Mouse (Mus musculus) bone marrow macrophage, adult 2 months (primary cell): ENCODE data around the gene Btla. TPM values are rescaled to one million over a fixed set of nuclear protein-coding genes. Genes with fewer than 3 reads are reported as not detected.

Experiments
- H3K27ac ChIP-seq: 2 replicates; pipeline ENCODE4 v1.5.1; 2012; ENCODE audit warnings: low read depth, low read length; ENCODE audit not compliant: insufficient read depth
- H3K4me1 ChIP-seq: 2 replicates; pipeline ENCODE4 v1.6.1; 2012; ENCODE audit warnings: low read length; ENCODE audit not compliant: control insufficient read depth, insufficient read depth
- H3K4me3 ChIP-seq: 2 replicates; pipeline ENCODE4 v1.5.1; 2012; ENCODE audit warnings: mild to moderate bottlenecking, low read length, moderate library complexity; ENCODE audit not compliant: insufficient read depth
- CTCF ChIP-seq: IDR thresholded peaks from 2 replicates; pipeline ENCODE4 v1.5.1; 2012; ENCODE audit warnings: low read depth, mild to moderate bottlenecking, low read length, moderate library complexity
- POLR2A ChIP-seq: IDR thresholded peaks from 2 replicates; pipeline ENCODE4 v1.6.1; 2012; ENCODE audit warnings: mild to moderate bottlenecking, low read depth, low read length, borderline replicate concordance
- polyA plus RNA-seq: library from polyadenylated mRNA; stranded (reverse); fragments of >200 nt; gene quantifications from 2 replicates; pipeline ENCODE4 v1.2.4, GENCODE M21; 2012; ENCODE audit not compliant: missing spikeins, insufficient read depth, insufficient read length

Gene Btla
- not detected in 2 replicates for polyA plus RNA-seq

DNA sequence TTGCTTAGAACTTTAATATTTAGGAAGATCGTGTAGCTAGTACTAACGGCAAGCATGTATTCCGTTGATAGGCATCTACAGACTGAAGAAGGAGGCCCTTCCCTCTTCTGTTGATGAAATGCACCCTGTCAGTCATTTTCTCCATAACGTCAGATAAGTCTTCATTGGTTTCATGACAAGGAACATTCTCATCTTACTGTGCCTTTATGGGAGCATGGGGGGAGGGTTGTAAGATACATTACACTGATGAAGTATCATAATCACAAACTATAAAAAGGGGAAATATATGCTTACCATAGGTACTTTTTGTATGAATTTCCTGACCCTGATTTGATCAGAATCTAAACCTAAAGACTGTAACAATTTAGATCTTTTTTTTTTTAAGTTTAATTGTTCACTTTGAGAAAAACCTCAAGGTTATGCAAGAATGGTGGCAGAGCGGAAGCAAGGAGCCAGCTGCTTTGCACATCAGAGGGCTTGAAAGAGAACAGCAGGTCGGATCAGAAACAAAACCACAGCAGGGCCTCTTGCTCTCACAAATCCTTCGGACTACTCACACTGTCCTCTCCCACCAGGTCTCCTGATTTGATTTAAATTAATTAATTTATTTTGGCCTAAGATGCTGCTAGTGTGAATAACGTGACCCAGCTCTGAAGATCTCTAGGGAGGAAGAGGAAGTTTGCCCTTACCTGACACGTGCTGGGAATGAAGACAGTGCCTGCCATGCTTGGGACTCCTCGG lies at the start of gene Btla:
Gene Btla, plus strand, starts transcription at position 668 of the 741 bp plus-strand sequence.
- no peaks in the 10 kb centered on the region for H3K4me1 ChIP-seq
- no peak within 1 kb of the TSS for H3K4me3 ChIP-seq
- H3K27ac ChIP-seq = no peak within 1 kb of the TSS
- TF ChIP-seq POLR2A (no peak), CTCF (no peak)

DNA sequence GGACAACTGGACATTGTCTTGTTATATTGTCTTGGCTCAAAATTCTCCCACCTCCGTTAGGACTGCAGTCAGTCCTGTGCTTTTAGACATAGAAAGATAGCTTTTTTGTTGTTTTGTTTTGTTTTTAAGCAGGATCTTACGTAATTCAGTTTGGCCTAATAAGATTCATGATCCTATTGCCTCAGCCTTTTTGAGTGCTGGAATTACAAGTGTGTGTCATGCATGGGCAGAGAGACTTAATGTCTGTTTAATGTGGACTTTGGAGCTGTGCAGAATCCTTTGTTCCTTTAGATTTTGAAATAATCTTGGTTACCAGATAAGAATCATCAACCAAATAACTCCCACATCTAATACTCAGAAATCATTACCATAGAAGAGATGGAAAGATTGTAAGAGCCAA lies 45.6 kb upstream of the Btla start:
- Histone ChIP-seq H3K4me3 (no peak overlapping the region), H3K27ac (no peak overlapping the region), H3K4me1 (peaks cover 13% of the 10 kb centered on the region)
- TF ChIP-seq CTCF (no peak), POLR2A (no peak)

DNA sequence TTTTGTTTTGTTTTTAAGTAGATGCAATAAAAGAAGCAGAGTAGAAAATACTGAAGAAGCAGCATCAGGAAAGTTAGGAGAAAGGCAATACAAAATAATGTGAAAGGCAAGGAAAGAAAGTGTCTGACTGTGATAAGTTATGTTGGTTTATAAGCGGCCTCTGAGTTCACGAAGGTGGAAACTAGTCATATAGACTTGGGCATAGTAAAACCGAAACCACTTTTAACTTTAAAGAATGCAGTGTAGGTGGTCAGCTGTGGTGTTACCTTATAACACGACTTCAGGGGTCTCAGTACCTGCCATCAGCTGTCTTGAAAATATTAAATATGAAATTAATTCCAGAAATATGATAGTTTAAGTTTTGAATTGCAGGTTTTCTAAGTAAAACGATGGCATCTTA lies 42.3 kb upstream of the Btla start:
- Histone ChIP-seq H3K4me1 (peaks cover 3% of the 10 kb centered on the region; the same call in 1 of the 2 replicates), H3K4me3 (no peak overlapping the region), H3K27ac (no peak overlapping the region)
- TF ChIP-seq POLR2A (no peak), CTCF (no peak)

DNA sequence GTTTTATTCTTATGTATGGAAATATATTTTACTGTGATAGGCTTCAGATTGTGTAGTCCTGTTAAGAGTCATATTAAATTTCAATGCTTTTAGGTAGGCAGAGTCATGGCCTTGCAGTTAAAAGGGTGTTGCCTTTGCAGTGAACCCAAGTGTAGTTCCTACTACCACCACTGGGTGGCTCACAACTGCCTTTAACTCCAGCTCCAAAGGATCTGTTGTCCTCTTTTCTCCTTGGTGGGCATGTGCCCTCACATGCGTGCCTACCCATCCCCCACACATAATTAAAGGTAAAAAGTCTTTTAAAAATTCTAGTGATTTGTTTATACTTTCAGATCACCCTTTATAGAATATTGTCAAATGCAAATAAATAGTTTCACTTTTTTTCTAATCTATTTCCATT lies 31.5 kb upstream of the Btla start:
- H3K4me1 ChIP-seq = no peaks in the 10 kb centered on the region

DNA sequence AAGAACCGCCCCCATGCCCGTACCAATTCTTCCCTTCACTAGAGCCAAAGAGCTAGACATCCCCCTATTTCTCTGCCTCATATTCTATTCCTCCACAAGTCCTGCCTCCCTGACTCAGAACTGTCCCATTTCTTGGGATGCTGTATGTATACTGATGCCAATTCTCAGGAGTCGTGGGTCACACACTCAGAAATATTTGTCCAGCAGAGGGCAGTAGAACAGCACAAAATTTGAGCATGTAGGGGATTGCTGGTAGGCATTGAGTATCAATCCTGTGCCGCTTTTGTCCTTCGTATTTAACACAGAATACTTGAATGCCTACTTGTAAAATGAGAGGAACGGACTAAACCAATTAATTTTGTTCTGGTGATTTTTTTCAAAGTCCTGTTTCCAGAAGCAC lies 27.3 kb upstream of the Btla start:
- Histone ChIP-seq H3K27ac (no peak overlapping the region), H3K4me1 (no peaks in the 10 kb centered on the region), H3K4me3 (no peak overlapping the region)
- TF ChIP-seq POLR2A = no peak
- no peak for TF ChIP-seq CTCF

More for the DNA sequence above, 31.5 kb upstream of the Btla start:
- Histone ChIP-seq H3K4me3 (no peak overlapping the region), H3K27ac (no peak overlapping the region)
- TF ChIP-seq CTCF (peak; percentile 52; the same call in 1 of the 2 replicates), POLR2A (no peak)

DNA sequence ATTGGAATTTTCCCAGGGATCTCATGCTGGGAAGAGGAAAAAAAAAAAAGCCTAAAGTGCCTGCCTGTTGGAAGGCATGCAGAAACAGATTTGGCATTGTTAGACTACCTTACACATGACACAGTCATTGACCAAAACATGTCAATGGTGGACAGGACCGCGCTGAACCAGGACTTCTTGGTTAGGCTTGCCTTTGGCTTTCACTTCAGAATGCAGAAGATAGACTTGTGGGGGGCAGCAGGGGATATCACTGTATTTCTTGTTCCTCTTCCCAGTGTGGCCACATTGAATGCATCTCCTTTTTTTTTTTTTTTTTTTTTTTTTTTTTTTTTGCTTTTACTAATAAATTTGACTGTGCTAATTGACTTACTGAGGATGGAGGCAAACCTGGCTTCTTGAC lies 22.7 kb upstream of the Btla start:
- TF ChIP-seq CTCF (no peak), POLR2A (no peak)
- no peaks in the 10 kb centered on the region for H3K4me1 ChIP-seq
- no peak overlapping the region for H3K4me3 ChIP-seq
- no peak overlapping the region for H3K27ac ChIP-seq

DNA sequence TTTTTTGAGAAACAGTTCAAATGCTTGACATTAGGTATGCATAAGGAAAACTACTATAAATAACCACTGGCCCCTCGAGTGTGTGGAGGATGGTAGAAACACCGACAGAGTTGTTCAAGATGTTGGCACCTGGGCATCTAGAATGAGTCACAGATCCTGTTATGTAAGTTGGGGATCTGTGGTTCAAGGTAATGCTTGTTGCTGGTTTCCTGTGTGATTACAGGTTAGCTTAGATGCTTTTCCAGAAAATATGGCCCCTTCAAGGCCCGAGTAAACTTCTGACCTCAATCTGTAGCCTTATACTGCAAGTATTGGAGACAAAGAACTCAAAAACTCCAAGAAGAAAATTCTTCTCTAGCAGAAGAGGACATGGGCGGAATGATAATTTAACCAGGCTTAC lies 19.7 kb upstream of the Btla start:
- H3K4me3 ChIP-seq = no peak overlapping the region
- no peaks in the 10 kb centered on the region for H3K4me1 ChIP-seq
- H3K27ac ChIP-seq = no peak overlapping the region
- no peak for TF ChIP-seq POLR2A
- TF ChIP-seq CTCF = no peak

DNA sequence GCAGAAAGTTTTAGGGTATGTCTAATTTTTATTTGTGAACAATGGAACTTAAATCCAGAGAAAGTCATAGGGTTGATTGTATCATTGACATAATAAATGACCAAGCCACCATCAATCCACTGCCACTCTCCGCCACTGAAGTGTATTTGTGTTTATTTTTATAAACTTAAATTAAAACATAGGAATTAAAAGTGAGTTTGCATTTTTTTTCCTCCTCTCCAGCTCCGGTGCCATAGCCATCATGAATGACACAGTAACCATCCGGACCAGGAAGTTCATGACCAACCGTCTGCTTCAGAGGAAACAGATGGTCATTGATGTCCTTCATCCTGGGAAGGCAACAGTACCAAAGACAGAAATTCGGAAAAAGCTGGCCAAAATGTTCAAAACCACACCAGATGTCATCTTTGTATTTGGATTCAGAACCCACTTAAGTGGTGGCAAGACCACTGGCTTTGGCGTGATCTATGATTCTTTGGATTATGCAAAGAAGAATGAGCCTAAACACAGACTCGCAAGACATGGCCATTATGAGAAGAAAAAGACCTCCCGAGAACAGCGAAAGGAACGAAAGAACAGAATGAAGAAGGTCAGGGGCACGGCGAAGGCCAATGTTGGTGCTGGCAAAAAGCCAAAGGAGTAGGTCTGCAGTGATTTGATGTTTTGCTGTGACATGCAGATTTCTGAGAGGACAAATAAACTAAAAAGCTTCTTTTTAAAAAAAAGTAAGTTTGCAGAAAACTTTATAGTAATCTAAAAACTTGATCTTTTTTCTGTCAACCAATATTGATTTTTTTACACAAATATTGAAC lies 19.1 kb upstream of the Btla start:
- Histone ChIP-seq H3K4me1 (no peaks in the 10 kb centered on the region), H3K4me3 (no peak overlapping the region), H3K27ac (no peak overlapping the region)
- TF ChIP-seq POLR2A = no peak
- no peak for TF ChIP-seq CTCF

DNA sequence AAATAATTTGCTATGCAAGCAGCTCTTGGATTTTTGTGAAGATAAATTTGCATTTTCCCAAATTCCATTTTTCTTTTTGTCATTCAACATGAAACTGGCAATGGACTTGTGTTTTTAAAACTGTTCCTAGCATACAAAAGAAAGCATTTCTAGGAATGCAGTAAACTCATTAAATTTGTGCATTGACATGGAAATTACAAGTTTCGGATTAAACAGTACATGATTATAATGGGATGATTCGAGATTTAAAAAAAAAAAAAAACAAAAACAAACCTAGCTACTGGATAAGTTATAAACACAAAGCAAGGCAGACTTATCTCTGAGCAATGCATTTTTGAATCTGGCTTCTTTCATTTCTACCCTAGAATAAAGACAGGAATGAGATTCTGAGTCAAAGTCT lies 2.1 kb upstream of the Btla start:
- Histone ChIP-seq H3K4me3 (no peak overlapping the region), H3K27ac (no peak overlapping the region), H3K4me1 (no peaks in the 10 kb centered on the region)
- TF ChIP-seq POLR2A (no peak), CTCF (no peak)

DNA sequence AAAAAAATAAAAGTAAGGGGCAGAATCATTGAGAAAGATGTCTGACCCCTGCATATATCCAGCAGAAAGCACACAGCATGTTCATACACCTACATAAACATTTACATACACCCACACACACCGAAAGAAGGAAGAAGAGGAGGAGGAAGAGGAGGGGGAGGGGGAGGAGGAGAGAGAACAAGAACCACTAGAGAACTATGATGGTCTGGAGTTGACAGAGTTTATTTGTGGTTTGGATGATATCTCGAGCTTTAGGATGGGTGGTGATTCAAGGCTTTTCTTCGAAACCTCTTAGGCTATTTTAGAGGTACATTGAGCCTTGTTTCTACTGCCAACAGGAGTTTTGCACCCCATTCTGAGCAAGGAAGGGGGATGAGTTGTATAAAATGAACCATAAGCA lies 1.3 kb upstream of the Btla start:
- Histone ChIP-seq H3K4me1 (no peaks in the 10 kb centered on the region), H3K4me3 (no peak overlapping the region), H3K27ac (no peak overlapping the region)
- TF ChIP-seq CTCF (no peak), POLR2A (no peak)
